Mouse (Mus musculus) small intestine, adult 10 weeks (tissue): ENCODE measurements around the gene Faah. TPM values are rescaled to one million over a fixed set of nuclear protein-coding genes. Genes with fewer than 3 reads are reported as not detected.

Experiments used
- polyA plus RNA-seq: library from polyadenylated mRNA; stranded (reverse); fragments of 350-450 nt; fragmentation: Illumina TruSeq; extraction: RNeasy Lipid Tissue Mini Kit (QIAGEN cat#74804); gene quantifications from one replicate; pipeline ENCODE4 v1.2.3, GENCODE M21; 2014; ENCODE audit warnings: low replicate concordance

Faah gene
- polyA plus RNA-seq = 27.4 TPM

GRCm38 (mm10) chr4:116017902-116018746 is at the start of gene Faah:
Faah (minus strand) TSS chr4:116017926.

GRCm38 (mm10) chr4:116053399-116053961 is 35.8 kb upstream of the Faah start, which contains the start of gene Nsun4:
Nsun4 (minus strand) TSS chr4:116053876.

GRCm38 (mm10) chr4:115939295-115940102 is 78.2 kb downstream of the Faah start, which contains the start of gene Dmbx1:
Dmbx1 (minus strand) TSS chr4:115939926.

Other genes with a start within 250 kb of the Faah start
- not detected for gene Tex38, start 236.9 kb downstream of the Faah start, polyA plus RNA-seq
- 166 TPM for gene Atpaf1, start 233.1 kb downstream of the Faah start, polyA plus RNA-seq
- 25.4 TPM for gene Mob3c, start 189.8 kb downstream of the Faah start, polyA plus RNA-seq
- gene Mknk1, start 178.7 kb downstream of the Faah start, polyA plus RNA-seq = 10.1 TPM
- gene Kncn, start 133.5 kb downstream of the Faah start, polyA plus RNA-seq = not detected
- not detected for gene 6430628N08Rik, start 127.3 kb downstream of the Faah start, polyA plus RNA-seq
- not detected for gene Dmbx1, start 78.0 kb downstream of the Faah start, polyA plus RNA-seq
- 10.1 TPM for gene Nsun4, start 36.0 kb upstream of the Faah start, polyA plus RNA-seq
- gene Uqcrh, start 57.1 kb upstream of the Faah start, polyA plus RNA-seq = 172 TPM
- gene Lrrc41, start 57.3 kb upstream of the Faah start, polyA plus RNA-seq = 2.3 TPM
- gene Rad54l, start 105.8 kb upstream of the Faah start, polyA plus RNA-seq = 3.6 TPM
- gene Pomgnt1, start 105.9 kb upstream of the Faah start, polyA plus RNA-seq = 3.3 TPM
- gene Lurap1, start 133.4 kb upstream of the Faah start, polyA plus RNA-seq = 0.52 TPM
- 24.7 TPM for gene Tspan1, start 149.7 kb upstream of the Faah start, polyA plus RNA-seq
- not detected for gene 1700042G07Rik, start 155.4 kb upstream of the Faah start, polyA plus RNA-seq
- 1.1 TPM for gene Gm49337, start 155.5 kb upstream of the Faah start, polyA plus RNA-seq
- gene Pik3r3, start 203.7 kb upstream of the Faah start, polyA plus RNA-seq = 9.5 TPM